Mouse (Mus musculus) heart, embryonic 12.5 days (tissue): Measurements from ENCODE around the gene Acox2. TPM values are rescaled to one million over a fixed set of nuclear protein-coding genes. Genes with fewer than 3 reads are reported as not detected.
"Not testable (repeated sequence)": the region's sequence is repeated elsewhere in the genome, so short reads cannot be mapped to it uniquely, and the experiment has no call there.

ENCODE experiments used
- ATAC-seq: fragments of 200-750 bp; cut with Nextera tagmentation; 2 replicates; pipeline ENCODE4 v1.8.0; 2017; ENCODE audit warnings: moderate TSS enrichment, moderate library complexity; ENCODE audit not compliant: insufficient number of reproducible peaks, low FRiP score
- H3K27ac ChIP-seq: fragments of 300-500 bp; sonication (generic); 2 replicates; pipeline ENCODE4 v1.5.1; 2016; ENCODE audit warnings: mild to moderate bottlenecking, moderate library complexity; ENCODE audit not compliant: poor library complexity, severe bottlenecking
- H3K27me3 ChIP-seq: fragments of 300-500 bp; sonication (generic); replicated peaks from 2 replicates; pipeline ENCODE4 v1.6.1; 2016; ENCODE audit warnings: mild to moderate bottlenecking, moderate library complexity
- H3K36me3 ChIP-seq: fragments of 300-500 bp; sonication (generic); 2 replicates; pipeline ENCODE4 v1.6.1; 2016; ENCODE audit warnings: mild to moderate bottlenecking, moderate library complexity
- H3K4me1 ChIP-seq: fragments of 300-500 bp; sonication (generic); replicated peaks from 2 replicates; pipeline ENCODE4 v1.6.1; 2016; ENCODE audit warnings: mild to moderate bottlenecking
- H3K4me2 ChIP-seq: fragments of 300-500 bp; sonication (generic); 2 replicates; pipeline ENCODE4 v1.6.1; 2016; ENCODE audit warnings: mild to moderate bottlenecking, moderate library complexity
- H3K4me3 ChIP-seq: fragments of 300-500 bp; sonication (generic); 2 replicates; pipeline ENCODE4 v1.5.1; 2016; ENCODE audit warnings: mild to moderate bottlenecking
- H3K9ac ChIP-seq: fragments of 300-500 bp; sonication (generic); 2 replicates; pipeline ENCODE4 v1.6.1; 2016; ENCODE audit warnings: mild to moderate bottlenecking, moderate library complexity
- H3K9me3 ChIP-seq: fragments of 300-500 bp; sonication (generic); replicated peaks from 2 replicates; pipeline ENCODE4 v1.6.1; 2016; ENCODE audit warnings: mild to moderate bottlenecking, moderate library complexity
- WGBS: fragments of 180-500 bp; shearing (Covaris S2); methylation state at CpG from one replicate; pipeline ENCODE4 v1.1.7; 2016; 5-methylcytosine and 5-hydroxymethylcytosine counted together
- polyA plus RNA-seq: library from polyadenylated mRNA; unstranded; fragments of >200 nt; fragmentation: Nextera tagmentation; extraction: Ambion mirVana; gene quantifications from 2 replicates; pipeline ENCODE4 v1.2.1, GENCODE M21; 2016

Acox2 gene
- polyA plus RNA-seq: 0.18 and 0.36 TPM in 2 replicates

DNA sequence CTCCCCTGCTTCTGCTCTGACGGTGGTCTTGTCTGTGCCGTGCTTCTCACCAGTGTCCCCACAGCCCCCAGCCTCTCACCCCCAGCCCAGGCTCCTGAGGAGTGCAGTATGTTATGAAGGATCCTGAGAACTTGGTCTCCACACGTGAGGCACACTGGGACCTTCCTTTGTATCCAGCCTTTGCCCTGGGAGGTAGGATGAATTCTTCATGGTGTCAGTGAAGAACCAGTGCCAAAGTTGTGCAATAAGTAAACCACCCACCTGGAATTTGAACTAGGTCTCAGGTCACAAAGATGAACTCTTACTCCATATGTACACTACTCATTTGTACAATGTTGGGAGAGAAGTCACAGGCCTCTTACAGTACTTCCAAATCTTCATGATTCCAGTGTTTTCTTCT is at the start of gene Acox2:
Acox2 (minus strand) TSS at position 188 of the 400 bp plus-strand sequence.
- peaks cover 5% of the 10 kb centered on the region for H3K27me3 ChIP-seq
- no peaks in the 10 kb centered on the region for H3K36me3 ChIP-seq
- H3K4me3 ChIP-seq: no peak within 1 kb of the TSS
- H3K9ac ChIP-seq: no peak within 1 kb of the TSS
- ATAC-seq: no peak
- H3K9me3 ChIP-seq: no peaks in the 10 kb centered on the region
- H3K4me2 ChIP-seq: no peak within 1 kb of the TSS
- 77% methylated on average over 3 of the region's 3 CpGs for WGBS
- no peak within 1 kb of the TSS for H3K27ac ChIP-seq
- peaks cover 5% of the 10 kb centered on the region; the same call in 1 of the 2 replicates for H3K4me1 ChIP-seq

DNA sequence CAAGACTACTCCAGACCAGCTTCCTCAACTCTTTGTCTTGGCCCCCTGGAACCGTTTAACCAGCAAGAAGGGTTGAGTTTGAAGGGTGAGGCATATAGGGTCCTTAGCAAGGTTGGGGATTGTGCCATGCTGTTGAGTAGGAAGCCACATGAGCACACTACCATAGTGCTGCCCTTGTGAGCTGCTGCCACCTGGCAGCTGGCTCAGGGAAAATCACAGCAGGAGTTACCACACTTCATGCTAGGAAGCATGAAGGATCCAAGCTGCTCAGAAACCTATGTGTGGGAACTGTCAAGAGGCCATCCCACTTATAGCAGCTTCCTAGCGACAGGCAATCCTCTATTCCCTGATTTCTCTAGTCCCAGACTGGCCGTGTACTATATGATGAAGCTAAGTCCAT is 49.5 kb upstream of the Acox2 start:
- no peak overlapping the region for H3K4me2 ChIP-seq
- H3K4me1 ChIP-seq: peaks cover 16% of the 10 kb centered on the region
- 46% methylated on average over 3 of the region's 3 CpGs for WGBS
- no peak overlapping the region for H3K9ac ChIP-seq
- no peak overlapping the region for H3K4me3 ChIP-seq
- H3K36me3 ChIP-seq: no peaks in the 10 kb centered on the region
- ATAC-seq: no peak
- H3K27ac ChIP-seq: no peak overlapping the region
- H3K9me3 ChIP-seq: no peaks in the 10 kb centered on the region
- H3K27me3 ChIP-seq: no peaks in the 10 kb centered on the region

DNA sequence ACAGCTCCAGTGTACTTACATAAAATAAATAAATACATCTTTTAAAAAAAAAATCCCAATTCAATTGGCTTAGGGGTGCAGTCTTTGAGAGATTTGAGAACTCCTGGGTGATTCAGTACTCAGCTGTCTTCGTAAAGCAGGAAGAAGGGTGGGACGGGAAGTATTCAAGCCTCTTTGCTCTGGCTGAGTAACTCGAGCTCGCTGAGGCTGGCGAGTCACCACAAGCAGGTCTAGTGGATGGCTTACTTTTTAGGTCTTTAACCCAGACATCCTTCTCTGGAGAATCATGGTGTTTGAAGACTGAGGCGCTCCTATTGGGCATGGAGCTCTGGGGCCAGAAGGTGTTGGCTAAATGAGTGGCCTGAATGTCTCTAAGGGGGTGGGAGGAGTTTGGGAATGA is 47.7 kb upstream of the Acox2 start:
- H3K27me3 ChIP-seq: no peaks in the 10 kb centered on the region
- no peak overlapping the region for H3K9ac ChIP-seq
- ATAC-seq: no peak
- H3K4me3 ChIP-seq: no peak overlapping the region
- H3K4me1 ChIP-seq: peaks cover 21% of the 10 kb centered on the region
- H3K9me3 ChIP-seq: no peaks in the 10 kb centered on the region
- 77% methylated on average over 6 of the region's 6 CpGs for WGBS
- no peak overlapping the region for H3K4me2 ChIP-seq
- no peaks in the 10 kb centered on the region for H3K36me3 ChIP-seq
- no peak overlapping the region for H3K27ac ChIP-seq

DNA sequence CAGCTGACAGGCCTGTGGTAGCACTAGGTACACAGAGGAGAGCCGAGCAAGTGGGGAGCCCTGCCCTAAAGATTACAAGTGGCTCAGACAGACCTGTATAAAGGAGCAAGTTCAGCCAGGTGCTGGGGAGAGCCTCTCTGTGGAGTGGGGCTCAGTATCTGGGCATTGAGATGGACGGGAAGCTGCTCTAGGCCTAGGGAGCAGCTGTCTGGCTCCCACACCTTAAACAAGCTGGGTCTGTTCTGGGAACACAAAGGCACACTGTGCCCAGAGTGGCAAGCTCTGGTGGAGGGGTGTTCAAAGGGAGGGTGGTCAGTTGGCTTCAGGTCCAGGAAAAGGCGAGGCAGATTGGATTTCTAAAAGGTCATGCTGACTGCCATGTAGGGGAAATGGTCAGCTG is 45.9 kb upstream of the Acox2 start:
- Histone ChIP-seq H3K4me2 (no peak overlapping the region), H3K9me3 (no peaks in the 10 kb centered on the region), H3K4me3 (no peak overlapping the region), H3K27ac (no peak overlapping the region), H3K27me3 (no peaks in the 10 kb centered on the region; the same call in 1 of the 2 replicates), H3K4me1 (peaks cover 17% of the 10 kb centered on the region), H3K9ac (no peak overlapping the region), H3K36me3 (no peaks in the 10 kb centered on the region)
- WGBS: 54% methylated on average over 3 of the region's 3 CpGs
- no peak for ATAC-seq

DNA sequence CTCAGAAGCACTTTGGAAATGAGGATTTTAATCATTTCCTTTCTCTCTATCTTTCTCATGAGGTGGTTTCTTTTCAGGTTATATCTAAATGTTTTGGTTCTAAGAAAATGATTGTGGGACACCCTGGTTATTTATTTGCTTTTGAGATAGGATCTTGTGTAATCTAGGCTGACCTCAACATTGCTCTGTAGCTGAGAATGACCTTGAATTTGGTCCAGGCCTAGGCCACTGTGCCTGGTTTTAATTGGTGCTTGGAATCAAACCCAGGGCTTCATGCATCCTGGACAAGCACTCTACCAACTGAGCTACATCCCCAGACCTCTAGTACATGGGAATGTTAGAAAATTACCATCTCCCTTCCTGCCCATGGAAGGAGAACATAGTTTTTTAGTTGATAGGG is 44.9 kb upstream of the Acox2 start:
- H3K4me2 ChIP-seq: no peak overlapping the region
- H3K27ac ChIP-seq: no peak overlapping the region
- no peak overlapping the region for H3K9ac ChIP-seq
- ATAC-seq: no peak
- no peaks in the 10 kb centered on the region for H3K36me3 ChIP-seq
- H3K4me1 ChIP-seq: peaks cover 9% of the 10 kb centered on the region
- peaks cover 2% of the 10 kb centered on the region; the same call in 1 of the 2 replicates for H3K27me3 ChIP-seq
- no peaks in the 10 kb centered on the region for H3K9me3 ChIP-seq
- H3K4me3 ChIP-seq: no peak overlapping the region

DNA sequence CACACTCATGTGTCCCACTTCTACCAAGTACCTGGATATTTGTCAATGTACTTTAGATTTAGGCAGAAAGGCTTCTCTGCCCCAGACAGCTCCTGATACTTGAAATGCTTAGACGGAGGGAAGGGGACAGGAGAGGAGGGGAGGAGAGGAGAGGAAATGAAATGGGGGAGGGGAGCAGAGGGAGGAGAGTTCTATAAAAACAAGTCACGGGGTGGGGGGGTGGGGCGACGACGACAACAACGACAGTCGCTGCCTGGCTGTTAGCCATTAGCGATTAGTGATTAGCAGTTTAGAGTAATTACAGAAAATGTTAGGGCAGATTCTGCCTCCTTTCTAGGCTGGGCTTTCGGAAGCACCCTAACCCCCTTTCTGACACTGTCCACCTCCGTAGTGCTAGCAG is 43.5 kb upstream of the Acox2 start:
- Histone ChIP-seq H3K9ac (no peak overlapping the region), H3K4me2 (peak overlapping the region; percentile 28), H3K36me3 (no peaks in the 10 kb centered on the region), H3K27ac (no peak overlapping the region), H3K4me1 (peaks cover 9% of the 10 kb centered on the region), H3K27me3 (peaks cover 11% of the 10 kb centered on the region; the same call in 1 of the 2 replicates), H3K9me3 (no peaks in the 10 kb centered on the region), H3K4me3 (no peak overlapping the region)
- no peak for ATAC-seq
- 12% methylated on average over 10 of the region's 10 CpGs for WGBS

DNA sequence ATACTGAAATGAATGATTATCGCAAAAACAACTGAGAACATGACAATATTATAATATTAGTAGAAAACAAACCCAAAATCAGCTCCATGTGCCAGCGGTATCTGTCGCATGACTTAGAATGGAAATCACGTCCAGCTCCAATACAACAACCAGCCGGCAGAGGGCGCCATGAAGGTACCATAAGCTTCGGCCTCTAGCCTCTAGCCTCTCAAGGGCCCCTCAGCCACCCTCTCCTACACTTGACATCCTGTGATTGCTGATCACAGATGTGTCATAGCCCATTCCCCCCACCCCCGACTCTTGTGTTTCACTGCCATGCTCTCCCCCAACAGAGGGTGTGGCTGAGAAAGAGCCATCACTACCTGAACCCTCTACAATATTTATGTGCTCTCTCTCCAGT is 41.1 kb upstream of the Acox2 start:
- no peak overlapping the region for H3K4me2 ChIP-seq
- no peak overlapping the region for H3K9ac ChIP-seq
- ATAC-seq: no peak; the same call in 1 of the 2 replicates
- H3K27me3 ChIP-seq: peaks cover 11% of the 10 kb centered on the region; the same call in 1 of the 2 replicates
- peaks cover 8% of the 10 kb centered on the region for H3K4me1 ChIP-seq
- H3K9me3 ChIP-seq: no peaks in the 10 kb centered on the region
- no peak overlapping the region for H3K4me3 ChIP-seq
- H3K27ac ChIP-seq: no peak overlapping the region
- H3K36me3 ChIP-seq: no peaks in the 10 kb centered on the region
- 27% methylated on average over 8 of the region's 8 CpGs for WGBS

DNA sequence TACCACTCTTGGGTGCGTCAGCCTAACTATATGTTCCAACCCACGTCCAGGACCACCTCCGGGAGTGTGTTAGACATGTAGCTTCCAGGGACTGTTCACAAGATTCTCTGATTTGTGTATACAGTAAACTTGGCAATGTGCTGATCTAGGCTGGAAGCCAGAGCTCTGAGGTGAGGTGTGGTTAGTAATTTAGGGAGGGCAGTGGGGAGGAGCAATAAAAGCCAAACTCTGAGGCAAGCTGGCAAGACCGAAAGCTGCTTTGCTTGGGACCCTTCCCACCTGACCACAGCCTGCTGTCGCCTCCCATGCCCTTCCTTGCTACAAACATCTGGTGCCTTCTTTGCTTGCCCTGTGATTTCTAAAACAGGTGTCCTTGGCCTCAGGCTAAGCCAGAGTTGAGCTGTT is 38.7 kb upstream of the Acox2 start:
- ATAC-seq: no peak

DNA sequence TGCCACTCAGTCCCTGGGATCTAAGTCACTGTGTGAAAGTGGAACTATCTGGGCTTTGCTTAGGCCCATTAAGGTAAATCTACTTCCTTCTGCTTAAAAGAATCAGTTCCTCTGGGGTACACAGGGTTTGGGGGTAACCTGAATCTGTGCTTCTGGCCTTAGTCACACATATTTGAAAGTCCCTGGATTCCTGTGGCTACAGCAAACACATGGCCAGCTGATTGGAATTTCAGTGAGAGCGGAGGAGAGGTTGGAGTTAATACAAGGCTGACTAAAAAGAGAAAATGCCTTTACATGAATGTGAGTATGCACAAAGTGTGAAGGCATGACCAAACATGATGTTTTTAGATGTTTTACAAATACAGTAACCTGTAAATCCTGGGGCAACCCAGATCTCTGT is 35.1 kb upstream of the Acox2 start:
- Histone ChIP-seq H3K9me3 (0 out of 2 replicates have a peak, but pooled peaks cover 6% of the 10 kb centered on the region), H3K9ac (no peak overlapping the region), H3K4me2 (no peak overlapping the region), H3K27me3 (peaks cover 11% of the 10 kb centered on the region; the same call in 1 of the 2 replicates), H3K4me3 (no peak overlapping the region), H3K4me1 (peaks cover 4% of the 10 kb centered on the region), H3K36me3 (no peaks in the 10 kb centered on the region), H3K27ac (no peak overlapping the region)
- no peak for ATAC-seq
- 67% methylated on average over 1 of the region's 1 CpGs for WGBS

More for the DNA sequence above, 38.7 kb upstream of the Acox2 start:
- Histone ChIP-seq H3K9ac (no peak overlapping the region), H3K4me1 (peaks cover 8% of the 10 kb centered on the region), H3K4me2 (no peak overlapping the region), H3K36me3 (no peaks in the 10 kb centered on the region), H3K9me3 (no peaks in the 10 kb centered on the region), H3K27ac (no peak overlapping the region), H3K27me3 (peaks cover 11% of the 10 kb centered on the region; the same call in 1 of the 2 replicates), H3K4me3 (no peak overlapping the region)
- WGBS: 75% methylated on average over 5 of the region's 5 CpGs

DNA sequence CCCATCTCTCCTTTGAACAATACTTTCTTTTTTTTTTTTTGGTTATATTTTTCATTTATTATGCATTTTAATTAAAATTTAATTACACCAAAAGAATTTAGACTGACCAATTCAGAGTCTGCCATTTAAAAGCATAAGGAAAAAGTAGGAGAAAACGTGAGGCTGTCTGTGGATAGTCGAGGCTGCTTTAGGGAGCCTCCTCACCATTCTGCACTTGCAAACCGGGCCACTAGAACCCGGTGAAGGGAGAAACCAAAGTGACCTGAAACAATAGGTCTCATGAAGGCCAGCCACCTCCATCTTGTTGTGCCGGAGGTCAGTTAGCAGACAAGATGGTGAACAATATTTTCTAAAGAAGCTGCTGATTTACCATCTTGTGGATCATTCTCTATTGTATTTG is 27.4 kb upstream of the Acox2 start:
- H3K9ac ChIP-seq, H3K4me1 ChIP-seq, H3K9me3 ChIP-seq, H3K27me3 ChIP-seq, H3K4me2 ChIP-seq, H3K4me3 ChIP-seq, H3K27ac ChIP-seq, H3K36me3 ChIP-seq: not testable (repeated sequence)
- 75% methylated on average over 5 of the region's 5 CpGs for WGBS
- peak; percentile 93 for ATAC-seq

DNA sequence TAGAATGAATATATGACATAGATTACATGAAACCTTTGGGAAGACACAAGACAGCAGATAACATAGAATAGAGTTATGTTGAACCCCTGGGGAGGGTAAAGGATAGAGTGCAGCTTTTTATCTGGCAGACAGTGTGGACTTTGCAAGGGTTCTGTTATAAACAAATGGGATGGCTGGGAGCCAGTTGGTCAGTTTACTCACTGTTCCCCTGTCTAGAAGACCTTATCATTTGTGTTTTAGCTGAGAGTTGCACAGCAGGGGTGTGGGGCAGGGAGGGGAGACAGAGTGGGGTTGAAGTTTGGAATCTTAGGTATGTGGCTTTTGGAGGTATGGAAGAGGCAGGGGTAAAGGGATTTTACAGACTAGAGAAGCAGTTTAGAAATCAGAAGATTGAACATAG is 24.6 kb upstream of the Acox2 start:
- ATAC-seq: no peak; the same call in 1 of the 2 replicates

DNA sequence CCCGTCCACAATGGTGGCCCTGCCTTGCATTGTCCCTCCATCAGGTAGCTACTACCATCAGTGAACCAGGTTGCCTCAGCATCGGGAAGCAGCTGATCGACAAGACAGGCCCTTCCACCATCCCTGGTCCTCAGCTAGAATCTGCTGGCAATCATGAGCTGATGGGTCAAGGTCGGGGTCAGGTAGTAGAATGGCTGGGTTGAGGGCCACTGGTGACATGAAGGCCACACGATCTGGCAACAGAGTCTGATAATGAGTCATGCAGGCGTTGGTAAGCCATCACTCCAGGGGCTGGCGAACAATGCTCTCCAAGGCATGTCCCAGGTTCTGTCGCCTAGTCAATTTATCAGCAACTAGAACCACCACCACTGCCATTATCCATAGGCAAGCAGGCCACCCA is 12.1 kb upstream of the Acox2 start:
- not testable (repeated sequence) for H3K4me3 ChIP-seq, H3K27ac ChIP-seq, ATAC-seq, H3K9me3 ChIP-seq, H3K36me3 ChIP-seq, H3K4me2 ChIP-seq, H3K4me1 ChIP-seq, H3K27me3 ChIP-seq, H3K9ac ChIP-seq
- 73% methylated on average over 8 of the region's 8 CpGs for WGBS

More for the DNA sequence above, 24.6 kb upstream of the Acox2 start:
- Histone ChIP-seq H3K4me2 (no peak overlapping the region), H3K9ac (no peak overlapping the region), H3K36me3 (no peaks in the 10 kb centered on the region), H3K27ac (no peak overlapping the region), H3K27me3 (no peaks in the 10 kb centered on the region), H3K4me3 (no peak overlapping the region), H3K4me1 (peaks cover 9% of the 10 kb centered on the region), H3K9me3 (no peaks in the 10 kb centered on the region)
